Mouse (Mus musculus) cerebellum, adult 2 months (tissue): Measurements from ENCODE around the gene Fndc5. TPM values are rescaled to one million over a fixed set of nuclear protein-coding genes. Genes with fewer than 3 reads are reported as not detected.

Experiments used
- DNase-seq, 2 experiments: peaks; one replicate each; pipeline ENCODE4 v3.0.0; 2021
- H3K27ac ChIP-seq: fragments of 200-500 bp; 2 replicates; pipeline ENCODE4 v1.5.1; 2012; ENCODE audit warnings: low read length, control low read depth, inconsistent platforms; ENCODE audit not compliant: insufficient read depth
- H3K27me3 ChIP-seq: fragments of 200-500 bp; 2 replicates; pipeline ENCODE4 v1.6.1; 2012; ENCODE audit warnings: inconsistent platforms, mild to moderate bottlenecking, low read length, moderate library complexity; ENCODE audit not compliant: control insufficient read depth, insufficient read depth
- H3K4me1 ChIP-seq: fragments of 200-500 bp; 2 replicates; pipeline ENCODE4 v1.6.1; 2011; ENCODE audit warnings: low read length; ENCODE audit not compliant: control insufficient read depth, insufficient read depth
- H3K4me3 ChIP-seq: fragments of 200-500 bp; replicated peaks from 2 replicates; pipeline ENCODE3; 2011; ENCODE audit warnings: mild to moderate bottlenecking, low read depth, low read length, control low read depth; ENCODE audit not compliant: insufficient read depth
- CTCF ChIP-seq: fragments of 200-500 bp; IDR thresholded peaks from 2 replicates; pipeline ENCODE4 v1.5.1; 2011; ENCODE audit warnings: low read depth, mild to moderate bottlenecking, control low read depth, low read length, moderate library complexity, borderline replicate concordance; ENCODE audit not compliant: insufficient read depth
- POLR2A ChIP-seq: fragments of 200-500 bp; IDR thresholded peaks from 2 replicates; pipeline ENCODE4 v1.6.1; 2011; ENCODE audit warnings: low read length, control low read depth, borderline replicate concordance; ENCODE audit not compliant: insufficient read depth
- WGBS: fragments of 180-500 bp; shearing (Covaris S2); methylation state at CpG from one replicate; pipeline ENCODE4 v1.1.7; 2018; 5-methylcytosine and 5-hydroxymethylcytosine counted together
- polyA plus RNA-seq: library from polyadenylated mRNA; depleted of rRNA; stranded (reverse); fragments of >200 nt; gene quantifications from 2 replicates; pipeline ENCODE4 v1.2.3, GENCODE M21; 2012; rRNA removed

The Fndc5 gene
- 192 TPM in 2 replicates for polyA plus RNA-seq

DNA sequence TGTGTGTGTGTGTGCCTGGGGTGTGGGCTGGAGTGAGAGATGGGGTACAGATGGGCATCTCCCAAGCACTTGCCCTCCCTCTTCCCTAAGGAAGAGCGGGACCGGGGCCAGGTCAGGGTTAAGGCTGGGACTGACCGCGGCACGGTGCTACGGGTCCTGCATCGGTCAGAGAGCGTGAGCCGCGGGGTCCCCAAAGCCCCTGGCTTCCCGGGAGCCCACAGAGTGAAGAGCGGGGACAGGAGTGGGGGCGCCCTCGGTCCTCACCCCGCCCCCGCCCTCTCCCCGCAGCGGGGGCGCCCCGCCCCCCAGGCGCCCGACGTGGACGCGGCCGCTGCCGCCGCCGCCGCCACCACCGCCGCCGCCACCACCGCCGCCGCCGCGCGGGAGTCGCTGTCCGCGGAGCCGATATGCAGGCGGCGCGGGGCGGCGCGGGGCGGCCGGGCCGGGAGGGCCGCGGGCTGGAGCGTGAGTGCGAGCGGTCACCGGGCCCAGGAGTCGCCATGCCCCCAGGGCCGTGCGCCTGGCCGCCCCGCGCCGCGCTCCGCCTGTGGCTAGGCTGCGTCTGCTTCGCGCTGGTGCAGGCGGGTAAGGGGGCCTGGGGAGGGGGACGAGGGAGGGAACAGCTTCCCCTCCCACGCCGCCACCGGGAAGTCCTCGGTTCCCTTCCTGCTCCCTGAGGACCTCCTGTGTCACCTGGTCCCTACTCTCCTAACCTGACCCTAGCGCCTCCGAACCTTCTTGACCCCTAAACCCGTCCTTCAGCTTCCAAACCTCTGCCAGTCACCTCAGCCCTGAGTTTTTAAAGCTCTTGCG, at the start of gene Fndc5:
TSS of gene Fndc5 (plus strand) at position 421 of the 813 bp plus-strand sequence.
- 2% methylated on average over 73 of the region's 80 CpGs for WGBS
- TF ChIP-seq CTCF, result no peak
- no peak for TF ChIP-seq POLR2A
- H3K27ac ChIP-seq, result peak within 1 kb of the TSS; percentile 100
- peak within 1 kb of the TSS; percentile 92 for H3K4me3 ChIP-seq
- H3K27me3 ChIP-seq, result no peaks in the 10 kb centered on the region
- peaks cover 44% of the 10 kb centered on the region for H3K4me1 ChIP-seq
- DNase-seq, result peak; percentile 65 to 77

DNA sequence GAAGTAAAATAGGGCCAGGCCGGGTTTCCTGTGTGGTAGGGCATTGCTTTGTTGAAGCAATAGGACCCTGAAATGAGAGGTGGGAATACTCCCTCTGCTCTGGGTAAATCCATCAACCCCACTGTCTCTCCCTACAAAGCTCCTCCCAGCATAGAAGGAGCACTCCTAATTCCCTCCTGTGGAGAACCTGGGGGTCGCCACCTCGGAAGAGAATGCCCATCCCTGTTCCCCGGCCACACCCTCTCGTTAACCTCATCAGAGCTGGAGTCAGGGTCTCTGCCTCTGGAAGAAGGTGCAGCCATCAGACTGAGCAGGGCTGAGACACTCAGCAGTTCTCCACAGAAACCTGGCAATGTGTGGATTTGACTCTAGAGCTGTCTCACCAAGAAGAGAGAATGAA, 48.9 kb upstream of the Fndc5 start:
- no peak for DNase-seq
- Histone ChIP-seq H3K27me3 (no peaks in the 10 kb centered on the region), H3K4me3 (no peak overlapping the region), H3K4me1 (no peaks in the 10 kb centered on the region; the same call in 1 of the 2 replicates), H3K27ac (no peak overlapping the region)
- WGBS, result 66% methylated on average over 5 of the region's 5 CpGs
- TF ChIP-seq POLR2A (no peak), CTCF (no peak)

DNA sequence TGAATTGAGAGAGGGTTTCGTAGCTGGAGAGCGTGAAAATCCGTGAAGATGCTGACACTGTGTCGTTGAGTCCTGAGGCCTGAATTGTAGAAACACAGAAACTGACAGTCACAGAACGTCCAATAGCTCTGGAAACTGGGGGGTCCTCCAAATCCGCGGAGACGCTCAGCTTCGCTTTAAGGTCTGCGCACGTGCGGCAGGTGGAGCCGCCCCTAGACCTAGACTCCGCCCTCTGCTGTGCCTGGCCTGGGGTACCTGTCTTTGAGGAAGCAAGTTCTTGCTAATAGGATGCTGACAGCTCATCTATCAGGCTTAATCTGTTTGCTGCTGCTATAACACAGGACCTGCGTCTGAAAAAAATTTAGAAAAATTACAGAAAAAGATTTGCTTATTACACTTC, 41.5 kb upstream of the Fndc5 start:
- Histone ChIP-seq H3K4me3 (no peak overlapping the region), H3K27me3 (no peaks in the 10 kb centered on the region), H3K27ac (no peak overlapping the region), H3K4me1 (no peaks in the 10 kb centered on the region)
- WGBS, result 50% methylated on average over 15 of the region's 15 CpGs
- no peak for TF ChIP-seq POLR2A
- TF ChIP-seq CTCF, result no peak
- no peak for DNase-seq

DNA sequence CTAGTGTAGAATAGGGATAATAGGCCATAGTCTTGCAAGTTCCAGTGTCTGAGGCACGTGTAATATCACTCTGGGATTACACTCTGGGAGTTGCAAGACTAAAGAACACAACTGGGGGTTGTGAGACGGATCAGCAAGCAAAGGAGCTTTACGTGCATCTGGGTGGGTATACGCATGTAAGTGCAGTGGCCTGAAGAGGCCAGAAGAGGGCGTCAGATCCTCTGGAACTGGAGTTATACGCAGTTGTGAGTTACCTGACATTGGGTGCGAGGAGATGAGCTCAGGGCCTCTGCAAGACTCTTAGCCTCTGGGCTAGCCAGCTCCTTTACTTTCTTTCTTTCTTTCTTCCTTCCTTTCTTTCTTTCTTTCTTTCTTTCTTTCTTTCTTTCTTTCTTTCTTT, 39.8 kb upstream of the Fndc5 start:
- Histone ChIP-seq H3K27ac (no peak overlapping the region), H3K27me3 (no peaks in the 10 kb centered on the region), H3K4me3 (no peak overlapping the region), H3K4me1 (no peaks in the 10 kb centered on the region)
- DNase-seq, result no peak
- TF ChIP-seq CTCF (no peak), POLR2A (no peak)
- 85% methylated on average over 7 of the region's 7 CpGs for WGBS

DNA sequence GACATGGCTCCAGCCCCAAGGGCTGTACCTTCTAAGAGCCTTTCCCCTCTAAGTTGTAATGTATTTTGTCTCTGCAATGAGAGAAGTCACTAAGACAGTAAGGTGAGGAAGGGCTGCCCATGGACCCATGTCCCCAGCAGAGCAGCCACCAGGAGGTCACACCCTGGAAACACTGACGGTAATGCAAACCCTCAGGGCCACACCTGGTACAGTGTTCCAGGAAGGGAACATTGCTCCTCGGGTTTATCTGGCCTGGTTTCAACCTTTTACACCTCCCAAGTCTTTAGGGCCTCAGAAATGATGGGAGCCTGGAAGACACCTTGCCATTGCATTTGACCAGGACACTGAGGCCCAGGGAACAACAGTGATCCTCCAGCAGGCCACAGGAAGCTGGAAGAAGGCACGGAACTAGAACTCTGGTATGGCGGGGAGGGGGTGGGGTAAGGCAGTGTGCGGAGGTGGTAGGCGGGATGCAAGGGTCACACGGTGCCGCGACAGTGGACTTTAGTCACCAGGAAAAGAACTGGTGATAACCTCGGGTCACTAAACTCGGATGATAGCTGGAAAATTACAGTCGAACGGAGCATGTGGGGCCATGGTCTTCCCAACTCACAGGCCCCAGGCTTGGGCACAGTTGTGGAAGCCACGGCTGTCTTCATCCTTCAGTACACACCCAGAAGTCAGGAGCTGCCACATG, 34.5 kb upstream of the Fndc5 start:
- no peaks in the 10 kb centered on the region for H3K4me1 ChIP-seq
- H3K4me3 ChIP-seq, result no peak overlapping the region
- WGBS, result 84% methylated on average over 14 of the region's 14 CpGs
- no peak for TF ChIP-seq POLR2A
- TF ChIP-seq CTCF, result no peak
- H3K27me3 ChIP-seq, result no peaks in the 10 kb centered on the region
- no peak overlapping the region for H3K27ac ChIP-seq
- DNase-seq, result no peak

DNA sequence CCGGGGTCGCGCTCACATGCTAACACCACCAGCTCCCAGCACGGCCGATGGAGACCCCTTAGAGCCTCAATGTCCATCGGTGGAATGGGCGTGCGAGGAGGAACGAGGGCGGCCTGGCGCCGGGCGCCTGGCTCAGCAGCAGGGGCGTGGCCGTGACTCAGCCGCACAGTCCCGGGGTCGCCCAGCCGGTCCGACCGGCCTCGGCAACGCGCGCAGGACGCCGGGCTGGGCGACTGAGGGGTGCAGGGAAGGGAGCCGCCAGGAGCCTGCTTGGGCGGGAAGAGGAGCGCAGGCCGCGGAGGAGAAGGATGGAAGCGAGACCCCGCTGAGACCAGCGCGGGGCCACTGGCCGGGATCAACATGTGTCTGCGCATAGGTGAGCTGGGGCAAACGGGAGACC, 31.4 kb upstream of the Fndc5 start, which contains the start of gene Tmem54:
TSS of gene Tmem54 (plus strand) at position 193 of the 400 bp plus-strand sequence.
- DNase-seq, result no peak
- no peaks in the 10 kb centered on the region for H3K27me3 ChIP-seq

DNA sequence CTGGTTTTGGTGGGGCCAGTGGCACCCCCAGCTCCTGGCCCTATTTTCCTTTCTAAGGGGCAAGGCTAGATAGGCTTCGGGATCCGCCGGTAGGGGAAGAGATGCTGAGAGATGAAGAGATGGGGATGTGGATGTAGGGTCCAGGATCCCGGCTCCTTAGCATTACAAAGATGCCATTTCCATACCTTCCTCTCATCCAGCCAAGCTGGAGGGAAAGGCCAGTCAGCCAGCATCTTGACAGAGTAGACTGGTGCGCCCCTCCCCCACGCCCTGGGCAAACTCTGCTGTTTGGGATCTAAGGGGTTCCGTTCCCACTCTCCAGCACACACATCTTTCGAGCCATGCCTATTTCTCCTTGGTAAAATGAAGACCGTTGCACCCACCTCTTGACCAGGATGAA, 30.7 kb upstream of the Fndc5 start:
- DNase-seq, result no peak
- Histone ChIP-seq H3K4me3 (no peak overlapping the region), H3K27ac (no peak overlapping the region), H3K4me1 (no peaks in the 10 kb centered on the region), H3K27me3 (no peaks in the 10 kb centered on the region)
- no peak for TF ChIP-seq POLR2A
- WGBS, result 78% methylated on average over 9 of the region's 9 CpGs

More for the DNA sequence above, 31.4 kb upstream of the Fndc5 start, which contains the start of gene Tmem54:
- TF ChIP-seq CTCF (no peak), POLR2A (no peak)
- Histone ChIP-seq H3K27ac (no peak within 1 kb of the TSS), H3K4me3 (no peak within 1 kb of the TSS), H3K4me1 (no peaks in the 10 kb centered on the region)
- WGBS, result 14% methylated on average over 40 of the region's 40 CpGs

DNA sequence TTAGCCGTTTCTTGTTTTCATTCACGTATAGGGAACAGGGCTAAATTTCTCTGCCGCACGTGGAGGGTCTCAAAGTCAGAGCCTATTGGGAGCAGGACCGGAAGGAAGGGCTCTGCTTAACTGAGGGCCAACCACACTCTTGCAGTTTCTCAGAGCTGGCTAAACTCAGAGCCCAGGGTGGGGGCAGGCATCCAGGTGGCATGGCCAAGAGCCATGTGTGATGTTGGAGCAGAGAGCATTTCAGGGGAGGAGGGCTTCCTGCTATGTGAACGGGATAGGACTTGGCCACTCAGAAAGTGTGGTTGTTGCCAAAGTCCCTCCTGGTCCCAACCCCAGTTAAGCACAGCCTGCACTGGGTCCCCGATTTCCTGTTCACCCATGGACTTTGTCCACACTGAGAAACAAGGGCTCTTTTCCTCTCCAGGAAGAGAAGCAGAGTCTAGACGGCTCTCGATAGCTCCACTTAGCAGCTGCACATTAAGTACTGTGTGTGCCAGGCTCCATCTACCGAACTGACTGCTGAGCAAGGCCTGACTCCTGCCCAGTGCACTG, 29.4 kb upstream of the Fndc5 start:
- no peaks in the 10 kb centered on the region for H3K4me1 ChIP-seq
- H3K27ac ChIP-seq, result no peak overlapping the region
- H3K4me3 ChIP-seq, result no peak overlapping the region
- TF ChIP-seq CTCF (no peak), POLR2A (no peak)
- DNase-seq, result no peak
- WGBS, result 38% methylated on average over 10 of the region's 10 CpGs
- no peaks in the 10 kb centered on the region for H3K27me3 ChIP-seq
